Mouse (Mus musculus): ENCODE data around the gene Rell1. TPM values are rescaled to one million over a fixed set of nuclear protein-coding genes. Genes with fewer than 3 reads are reported as not detected.

Gene Rell1
- total RNA-seq, 2 experiments from 2014 or later, result 36.7 to 39.9 TPM

GRCm38 (mm10) chr5:63953401-63954032 lies 15.2 kb downstream of the Rell1 start:
- DNase-seq (ENCODE audit: low spot score in 2 of 2), result no peak

- DNase-seq (ENCODE audit: low spot score in 2 of 2), result no peak
These were observed 16.7 kb downstream of the Rell1 start for GRCm38 (mm10) chr5:63952039-63952438.

- no peak for DNase-seq (ENCODE audit: low spot score in 2 of 2)
These were observed 17.2 kb downstream of the Rell1 start for GRCm38 (mm10) chr5:63951421-63951911.

- no peak for DNase-seq (ENCODE audit: low spot score in 2 of 2)
These were observed 19.5 kb downstream of the Rell1 start for GRCm38 (mm10) chr5:63949195-63949594.

- DNase-seq (ENCODE audit: low spot score in 2 of 2), result no peak
These were observed 21.2 kb downstream of the Rell1 start for GRCm38 (mm10) chr5:63947526-63947925.

GRCm38 (mm10) chr5:63943291-63943690 lies 25.4 kb downstream of the Rell1 start:
- DNase-seq (ENCODE audit: low spot score in 2 of 2), result no peak

- DNase-seq (ENCODE audit: low spot score in 2 of 2), result no peak
These were observed 26.8 kb downstream of the Rell1 start for GRCm38 (mm10) chr5:63941891-63942290.

- DNase-seq (ENCODE audit: low spot score in 2 of 2), result no peak
These were observed 30.1 kb downstream of the Rell1 start for GRCm38 (mm10) chr5:63938575-63938974.

- peak; percentile 7 to 66 for DNase-seq (ENCODE audit: low spot score in 2 of 2)
These were observed 32.0 kb downstream of the Rell1 start for GRCm38 (mm10) chr5:63936740-63937139.

GRCm38 (mm10) chr5:63935581-63935980 lies 33.1 kb downstream of the Rell1 start:
- DNase-seq (ENCODE audit: low spot score in 2 of 2), result no peak

- DNase-seq (ENCODE audit: low spot score in 2 of 2), result no peak
These were observed 35.9 kb downstream of the Rell1 start for GRCm38 (mm10) chr5:63932829-63933228.

- DNase-seq (ENCODE audit: low spot score in 2 of 2), result no peak
These were observed 37.8 kb downstream of the Rell1 start for GRCm38 (mm10) chr5:63930824-63931358.

GRCm38 (mm10) chr5:63925035-63925628 lies 43.6 kb downstream of the Rell1 start:
- no peak for DNase-seq (ENCODE audit: low spot score in 2 of 2)

GRCm38 (mm10) chr5:63923305-63924025 lies 45.2 kb downstream of the Rell1 start:
- DNase-seq (ENCODE audit: low spot score in 2 of 2), result no peak

GRCm38 (mm10) chr5:63918201-63918600 lies 50.5 kb downstream of the Rell1 start:
- no peak for DNase-seq (ENCODE audit: low spot score in 2 of 2)

- no peak for DNase-seq (ENCODE audit: low spot score in 2 of 2)
These were observed 52.1 kb downstream of the Rell1 start for GRCm38 (mm10) chr5:63916457-63917139.

GRCm38 (mm10) chr5:63914896-63915295 lies 53.8 kb downstream of the Rell1 start:
- no peak for DNase-seq (ENCODE audit: low spot score in 2 of 2)

- DNase-seq (ENCODE audit: low spot score in 2 of 2), result no peak
These were observed 58.3 kb downstream of the Rell1 start for GRCm38 (mm10) chr5:63910171-63910960.

- no peak for DNase-seq (ENCODE audit: low spot score in 2 of 2)
These were observed 61.2 kb downstream of the Rell1 start for GRCm38 (mm10) chr5:63907513-63907912.
